Mouse (Mus musculus) CH12.LX (cell line): Measurements from ENCODE around the gene Nid2.

Experiments used
- CTCF ChIP-seq, 2 experiments: IDR thresholded peaks in 1 of 2; conservative IDR thresholded peaks in 1 of 2; 2 replicates each; pipeline ENCODE4 v1.5.1; 2011 to 2012; ENCODE audit warnings: low read depth in 2 of 2, low read length in 2 of 2, improper control_type of control experiment in 1 of 2, inconsistent platforms in 1 of 2, mild to moderate bottlenecking in 1 of 2, moderate library complexity in 1 of 2
- HCFC1 ChIP-seq: IDR thresholded peaks from 2 replicates; pipeline ENCODE4 v1.6.1; 2012; ENCODE audit warnings: low read depth, mild to moderate bottlenecking, inconsistent platforms, low read length, improper control_type of control experiment
- NELFE ChIP-seq: IDR thresholded peaks from 2 replicates; pipeline ENCODE4 v1.6.1; 2011; ENCODE audit warnings: low read depth, low read length, improper control_type of control experiment
- POLR2A ChIP-seq: IDR thresholded peaks from 2 replicates; pipeline ENCODE4 v1.6.1; 2011; ENCODE audit warnings: low read depth, mild to moderate bottlenecking, improper control_type of control experiment, low read length
- USF1 ChIP-seq: IDR thresholded peaks from 2 replicates; pipeline ENCODE4 v1.6.1; 2014; ENCODE audit warnings: low read depth, mild to moderate bottlenecking, inconsistent platforms, low read length, improper control_type of control experiment

- TF ChIP-seq CTCF (conservative IDR thresholded peaks at IDR 0.05 in 1 of 2, IDR thresholded peaks at IDR 0.05 in 1 of 2; ENCODE audit: low read depth in 2 of 2, low read length in 2 of 2) (no peak), POLR2A (no peak), NELFE (no peak), HCFC1 (no peak), USF1 (no peak)
Measured at GRCm38 (mm10) chr14:19749743-19750142, 1.3 kb upstream of the Nid2 start.
